Mouse (Mus musculus): ENCODE measurements around the gene Fam133b. TPM values are rescaled to one million over a fixed set of nuclear protein-coding genes. Genes with fewer than 3 reads are reported as not detected.
A peak's percentile ranks its signal among the peaks of the same experiment; 100 is the strongest.

Gene Fam133b
- total and polyA plus RNA-seq, 3 experiments = 4.1 to 12.1 (median 11.3) TPM

GRCm38 (mm10) chr5:3505553-3505952, 38.1 kb upstream of the Fam133b start:
- Histone ChIP-seq H3K9ac (ENCODE audit: low read depth, low read length) (no peak overlapping the region), H3K27me3 (ENCODE audit: control insufficient read depth, insufficient read depth, low read length) (no peaks in the 10 kb centered on the region), H3K4me1 (ENCODE audit: control insufficient read depth, insufficient read depth, low read length) (peaks cover 23% of the 10 kb centered on the region), H3K27ac (no peak overlapping the region), H3K79me2 (replicated peaks; ENCODE audit: control insufficient read depth, insufficient read depth, low read length) (no peaks in the 10 kb centered on the region), H3K4me3 (no peak overlapping the region), H3K36me3 (ENCODE audit: control insufficient read depth, insufficient read depth, low read length) (peaks cover 4% of the 10 kb centered on the region; the same call in 1 of the 2 replicates)
- DNase-seq = no peak
- WGBS = 54% methylated on average over 2 of the region's 2 CpGs
- intact Hi-C loops (cut with DNase I) = no loop called here
- TF ChIP-seq EP300 (IDR thresholded peaks at IDR 0.05; ENCODE audit: insufficient read depth, low read depth, low read length) (no peak), CTCF (IDR thresholded peaks at IDR 0.05) (no peak), POLR2A (IDR thresholded peaks at IDR 0.05; ENCODE audit: insufficient read depth, low read depth, low read length) (no peak)

DNA sequence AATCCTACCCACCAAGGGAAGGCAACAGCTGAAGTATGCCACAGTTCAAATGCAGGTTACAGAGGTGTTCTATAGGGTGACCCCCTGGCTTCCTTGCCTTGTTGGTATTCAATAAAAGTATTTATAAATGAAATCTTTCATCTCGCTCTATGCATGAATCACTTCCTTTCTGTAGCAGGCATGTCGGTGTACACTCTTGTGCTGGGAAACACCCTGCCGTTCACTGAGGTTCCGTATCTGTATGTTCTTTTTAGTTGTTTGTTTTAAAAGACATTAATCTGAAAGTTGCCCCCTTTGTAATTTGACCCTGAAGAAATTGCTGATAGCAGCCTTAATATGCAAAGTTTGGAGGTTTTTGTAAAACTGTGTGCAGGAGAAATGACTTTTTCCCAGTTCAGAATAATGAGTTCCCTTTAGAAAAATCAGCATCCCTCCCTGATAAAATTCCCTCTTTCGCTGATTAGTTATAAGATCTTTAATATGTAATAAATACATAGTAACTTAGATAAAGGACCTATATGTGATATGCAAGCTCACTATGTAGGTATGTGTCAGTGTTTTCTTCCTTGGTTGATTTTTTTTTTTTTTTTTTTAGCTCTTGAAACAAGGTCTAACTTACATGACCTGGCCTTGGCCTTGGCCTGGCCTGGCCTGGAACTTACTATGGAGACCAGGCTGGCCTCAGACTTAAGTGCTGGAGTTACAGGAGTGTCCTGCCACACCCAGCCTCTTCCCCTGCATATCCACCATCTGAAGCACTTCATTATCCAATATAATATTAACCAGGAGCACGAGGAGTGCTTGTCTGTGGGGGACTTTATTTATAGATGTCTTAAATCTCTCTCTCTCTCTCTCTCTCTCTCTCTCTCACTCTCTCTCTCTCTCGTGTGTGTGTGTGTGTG, 34.9 kb upstream of the Fam133b start:
- H3K9ac ChIP-seq (ENCODE audit: low read depth, low read length) = no peak overlapping the region
- H3K27ac ChIP-seq = no peak overlapping the region
- no peaks in the 10 kb centered on the region; the same call in 1 of the 2 replicates for H3K36me3 ChIP-seq (ENCODE audit: control insufficient read depth, insufficient read depth, low read length)
- DNase-seq = no peak
- no peaks in the 10 kb centered on the region for H3K79me2 ChIP-seq (replicated peaks; ENCODE audit: control insufficient read depth, insufficient read depth, low read length)
- 47% methylated on average over 7 of the region's 7 CpGs for WGBS
- intact Hi-C loops (cut with DNase I) = no loop called here
- H3K4me3 ChIP-seq = no peak overlapping the region
- peaks cover 5% of the 10 kb centered on the region for H3K4me1 ChIP-seq (ENCODE audit: control insufficient read depth, insufficient read depth, low read length)
- TF ChIP-seq EP300 (IDR thresholded peaks at IDR 0.05; ENCODE audit: insufficient read depth, low read depth, low read length) (no peak), CTCF (IDR thresholded peaks at IDR 0.05) (no peak)
- H3K27me3 ChIP-seq (ENCODE audit: control insufficient read depth, insufficient read depth, low read length) = no peaks in the 10 kb centered on the region

DNA sequence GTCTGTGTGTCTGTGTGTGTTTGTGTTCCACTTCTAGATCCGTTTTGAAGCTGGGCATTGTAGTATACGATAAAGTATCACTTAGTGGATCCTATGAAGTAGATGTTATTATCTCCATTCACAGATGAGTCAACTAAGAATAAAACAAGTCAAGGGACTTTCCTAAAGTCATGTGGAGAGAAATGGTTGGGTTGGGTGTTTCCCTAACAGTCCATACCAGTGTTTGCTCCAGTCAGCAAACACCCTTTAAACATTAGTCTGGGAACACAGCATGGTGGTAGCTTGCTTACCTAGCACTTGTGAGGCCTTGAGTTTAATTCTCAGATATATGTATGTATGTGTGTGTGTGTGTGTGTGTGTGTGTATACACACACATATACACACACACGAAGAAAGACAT, 34.1 kb upstream of the Fam133b start:
- 90% methylated on average over 3 of the region's 3 CpGs for WGBS
- no peak for DNase-seq
- Histone ChIP-seq H3K36me3 (ENCODE audit: control insufficient read depth, insufficient read depth, low read length) (no peaks in the 10 kb centered on the region), H3K4me1 (ENCODE audit: control insufficient read depth, insufficient read depth, low read length) (peaks cover 2% of the 10 kb centered on the region; the same call in 1 of the 2 replicates), H3K4me3 (no peak overlapping the region), H3K27me3 (ENCODE audit: control insufficient read depth, insufficient read depth, low read length) (no peaks in the 10 kb centered on the region), H3K9ac (ENCODE audit: low read depth, low read length) (no peak overlapping the region), H3K27ac (no peak overlapping the region), H3K79me2 (replicated peaks; ENCODE audit: control insufficient read depth, insufficient read depth, low read length) (no peaks in the 10 kb centered on the region)
- intact Hi-C loops (cut with DNase I) = no loop called here
- no peak for TF ChIP-seq EP300 (IDR thresholded peaks at IDR 0.05; ENCODE audit: insufficient read depth, low read depth, low read length)
- TF ChIP-seq POLR2A (IDR thresholded peaks at IDR 0.05; ENCODE audit: insufficient read depth, low read depth, low read length) = no peak
- TF ChIP-seq CTCF (IDR thresholded peaks at IDR 0.05) = no peak

GRCm38 (mm10) chr5:3511097-3511795, 32.4 kb upstream of the Fam133b start:
- no peaks in the 10 kb centered on the region for H3K27me3 ChIP-seq (ENCODE audit: control insufficient read depth, insufficient read depth, low read length)
- intact Hi-C loops (cut with DNase I) = no loop called here
- TF ChIP-seq EP300 (IDR thresholded peaks at IDR 0.05; ENCODE audit: insufficient read depth, low read depth, low read length) (no peak), CTCF (IDR thresholded peaks at IDR 0.05) (no peak)
- no peaks in the 10 kb centered on the region for H3K79me2 ChIP-seq (replicated peaks; ENCODE audit: control insufficient read depth, insufficient read depth, low read length)
- H3K4me3 ChIP-seq = no peak overlapping the region
- WGBS = 87% methylated on average over 10 of the region's 10 CpGs
- DNase-seq = no peak
- H3K4me1 ChIP-seq (ENCODE audit: control insufficient read depth, insufficient read depth, low read length) = peaks cover 5% of the 10 kb centered on the region
- H3K9ac ChIP-seq (ENCODE audit: low read depth, low read length) = no peak overlapping the region
- no peak overlapping the region for H3K27ac ChIP-seq
- no peaks in the 10 kb centered on the region for H3K36me3 ChIP-seq (ENCODE audit: control insufficient read depth, insufficient read depth, low read length)

DNA sequence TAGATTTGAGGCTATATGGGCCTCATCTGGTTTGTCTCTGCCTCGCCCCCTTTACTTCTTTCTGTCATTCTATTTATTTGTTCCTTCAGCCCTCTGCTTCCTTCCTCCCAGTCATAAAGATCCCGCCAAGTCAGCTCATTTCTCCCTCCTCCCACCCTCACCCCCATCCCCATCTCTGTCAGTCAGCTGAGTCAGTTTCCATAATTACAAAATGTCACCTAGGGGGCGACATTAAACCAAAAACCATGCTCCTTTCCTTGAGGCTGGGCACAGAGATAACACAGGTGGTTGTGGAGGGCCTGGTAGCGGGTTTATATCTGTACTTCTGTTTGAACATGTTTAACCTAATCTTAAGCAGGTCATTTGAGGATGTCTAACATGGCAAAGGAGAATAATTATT, 31.0 kb upstream of the Fam133b start:
- Histone ChIP-seq H3K9ac (ENCODE audit: low read depth, low read length) (no peak overlapping the region), H3K79me2 (replicated peaks; ENCODE audit: control insufficient read depth, insufficient read depth, low read length) (no peaks in the 10 kb centered on the region), H3K27me3 (ENCODE audit: control insufficient read depth, insufficient read depth, low read length) (no peaks in the 10 kb centered on the region), H3K27ac (no peak overlapping the region), H3K36me3 (ENCODE audit: control insufficient read depth, insufficient read depth, low read length) (no peaks in the 10 kb centered on the region), H3K4me1 (ENCODE audit: control insufficient read depth, insufficient read depth, low read length) (peaks cover 7% of the 10 kb centered on the region), H3K4me3 (no peak overlapping the region)
- TF ChIP-seq POLR2A (IDR thresholded peaks at IDR 0.05; ENCODE audit: insufficient read depth, low read depth, low read length) (no peak), CTCF (IDR thresholded peaks at IDR 0.05) (peak; percentile 29; the same call in 1 of the 2 replicates), EP300 (IDR thresholded peaks at IDR 0.05; ENCODE audit: insufficient read depth, low read depth, low read length) (no peak)
- intact Hi-C loops (cut with DNase I) = no loop called here
- no peak for DNase-seq
- 68% methylated on average over 4 of the region's 4 CpGs for WGBS

DNA sequence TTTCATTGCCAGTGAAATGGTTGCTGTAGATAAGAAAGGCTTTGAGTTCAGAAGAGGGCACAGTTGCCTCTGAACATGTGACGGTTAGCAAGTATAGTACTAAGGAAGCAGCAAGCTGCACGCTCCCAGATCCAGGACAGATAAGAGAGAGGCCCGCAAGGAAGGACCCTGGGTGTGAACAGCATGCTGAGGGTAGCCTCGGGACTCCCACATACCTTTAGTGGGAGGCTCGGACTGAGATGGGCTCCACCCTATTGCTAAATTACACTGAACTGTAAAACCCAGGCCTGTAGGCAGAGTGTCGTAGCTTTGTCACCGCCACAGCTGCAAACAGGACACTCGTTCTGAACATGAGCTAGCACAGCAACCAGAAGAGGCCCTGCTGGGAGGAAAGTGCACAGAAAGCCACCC, 28.7 kb upstream of the Fam133b start:
- no peak overlapping the region for H3K9ac ChIP-seq (ENCODE audit: low read depth, low read length)
- H3K27ac ChIP-seq = no peak overlapping the region
- 42% methylated on average over 8 of the region's 8 CpGs for WGBS
- TF ChIP-seq EP300 (IDR thresholded peaks at IDR 0.05; ENCODE audit: insufficient read depth, low read depth, low read length) (no peak), POLR2A (IDR thresholded peaks at IDR 0.05; ENCODE audit: insufficient read depth, low read depth, low read length) (no peak), CTCF (IDR thresholded peaks at IDR 0.05) (no peak)
- DNase-seq = no peak
- H3K4me3 ChIP-seq = no peak overlapping the region
- no peaks in the 10 kb centered on the region for H3K36me3 ChIP-seq (ENCODE audit: control insufficient read depth, insufficient read depth, low read length)
- H3K27me3 ChIP-seq (ENCODE audit: control insufficient read depth, insufficient read depth, low read length) = no peaks in the 10 kb centered on the region
- peaks cover 6% of the 10 kb centered on the region for H3K4me1 ChIP-seq (ENCODE audit: control insufficient read depth, insufficient read depth, low read length)
- no peaks in the 10 kb centered on the region for H3K79me2 ChIP-seq (replicated peaks; ENCODE audit: control insufficient read depth, insufficient read depth, low read length)
- intact Hi-C loops (cut with DNase I) = no loop called here

Measured in heart, adult 2 months (tissue).